Mouse (Mus musculus): ENCODE measurements around the gene Dok3. TPM values are rescaled to one million over a fixed set of nuclear protein-coding genes. Genes with fewer than 3 reads are reported as not detected.

The Dok3 gene
- polyA plus RNA-seq, 1 experiment, result 25.7 TPM

- no peak overlapping the region for H3K27ac ChIP-seq (ENCODE audit: insufficient read depth, low read depth, low read length)
These were observed 26.7 kb downstream of the Dok3 start for GRCm38 (mm10) chr13:55502405-55502804.

GRCm38 (mm10) chr13:55500575-55500974 lies 28.5 kb downstream of the Dok3 start:
- H3K4me3 ChIP-seq (ENCODE audit: low read depth, low read length), result no peak overlapping the region
- peaks cover 2% of the 10 kb centered on the region; the same call in 1 of the 2 replicates for H3K4me1 ChIP-seq (ENCODE audit: control insufficient read depth, insufficient read depth, insufficient read length, low read length)
- H3K36me3 ChIP-seq (ENCODE audit: control insufficient read depth, insufficient read depth, low read length), result peaks cover 8% of the 10 kb centered on the region
- no peaks in the 10 kb centered on the region for H3K27me3 ChIP-seq (ENCODE audit: control insufficient read depth, insufficient read depth, low read length)
- no peak for TF ChIP-seq CTCF (IDR thresholded peaks at IDR 0.05; ENCODE audit: extremely low read depth, insufficient read length, insufficient replicate concordance, low read depth, low read length)
- 73% methylated on average over 10 of the region's 10 CpGs for WGBS
- no peak overlapping the region for H3K27ac ChIP-seq (ENCODE audit: insufficient read depth, low read depth, low read length)

More at GRCm38 (mm10) chr13:55502405-55502804, 26.7 kb downstream of the Dok3 start:
- 73% methylated on average over 8 of the region's 8 CpGs for WGBS
- no peaks in the 10 kb centered on the region for H3K4me1 ChIP-seq (ENCODE audit: control insufficient read depth, insufficient read depth, insufficient read length, low read length)
- H3K36me3 ChIP-seq (ENCODE audit: control insufficient read depth, insufficient read depth, low read length), result peaks cover 12% of the 10 kb centered on the region
- H3K27me3 ChIP-seq (ENCODE audit: control insufficient read depth, insufficient read depth, low read length), result no peaks in the 10 kb centered on the region
- TF ChIP-seq POLR2A (IDR thresholded peaks at IDR 0.05; ENCODE audit: low read depth, low read length) (no peak), CTCF (IDR thresholded peaks at IDR 0.05; ENCODE audit: extremely low read depth, insufficient read length, insufficient replicate concordance, low read depth, low read length) (no peak)
- no peak overlapping the region for H3K4me3 ChIP-seq (ENCODE audit: low read depth, low read length)

GRCm38 (mm10) chr13:55498906-55499305 lies 30.2 kb downstream of the Dok3 start:
- Histone ChIP-seq H3K27me3 (ENCODE audit: control insufficient read depth, insufficient read depth, low read length) (no peaks in the 10 kb centered on the region), H3K27ac (ENCODE audit: insufficient read depth, low read depth, low read length) (no peak overlapping the region), H3K36me3 (ENCODE audit: control insufficient read depth, insufficient read depth, low read length) (peaks cover 3% of the 10 kb centered on the region), H3K4me3 (ENCODE audit: low read depth, low read length) (no peak overlapping the region), H3K4me1 (ENCODE audit: control insufficient read depth, insufficient read depth, insufficient read length, low read length) (peaks cover 2% of the 10 kb centered on the region)
- 67% methylated on average over 11 of the region's 11 CpGs for WGBS
- no peak for TF ChIP-seq POLR2A (IDR thresholded peaks at IDR 0.05; ENCODE audit: low read depth, low read length)
- TF ChIP-seq CTCF (IDR thresholded peaks at IDR 0.05; ENCODE audit: extremely low read depth, insufficient read length, insufficient replicate concordance, low read depth, low read length), result no peak

- Histone ChIP-seq H3K27ac (ENCODE audit: insufficient read depth, low read depth, low read length) (no peak overlapping the region), H3K36me3 (ENCODE audit: control insufficient read depth, insufficient read depth, low read length) (peaks cover 3% of the 10 kb centered on the region), H3K27me3 (ENCODE audit: control insufficient read depth, insufficient read depth, low read length) (no peaks in the 10 kb centered on the region), H3K4me3 (ENCODE audit: low read depth, low read length) (no peak overlapping the region), H3K4me1 (ENCODE audit: control insufficient read depth, insufficient read depth, insufficient read length, low read length) (peaks cover 2% of the 10 kb centered on the region)
- WGBS, result 25% methylated on average over 6 of the region's 6 CpGs
- TF ChIP-seq POLR2A (IDR thresholded peaks at IDR 0.05; ENCODE audit: low read depth, low read length), result no peak
- TF ChIP-seq CTCF (IDR thresholded peaks at IDR 0.05; ENCODE audit: extremely low read depth, insufficient read length, insufficient replicate concordance, low read depth, low read length), result no peak
These were observed 32.4 kb downstream of the Dok3 start for GRCm38 (mm10) chr13:55496661-55497060.

GRCm38 (mm10) chr13:55495702-55496101 lies 33.4 kb downstream of the Dok3 start:
- H3K4me1 ChIP-seq (ENCODE audit: control insufficient read depth, insufficient read depth, insufficient read length, low read length), result peaks cover 2% of the 10 kb centered on the region
- H3K27ac ChIP-seq (ENCODE audit: insufficient read depth, low read depth, low read length), result no peak overlapping the region; the same call in 1 of the 2 replicates
- H3K36me3 ChIP-seq (ENCODE audit: control insufficient read depth, insufficient read depth, low read length), result peaks cover 3% of the 10 kb centered on the region
- no peak for TF ChIP-seq POLR2A (IDR thresholded peaks at IDR 0.05; ENCODE audit: low read depth, low read length)
- TF ChIP-seq CTCF (IDR thresholded peaks at IDR 0.05; ENCODE audit: extremely low read depth, insufficient read length, insufficient replicate concordance, low read depth, low read length), result no peak
- H3K27me3 ChIP-seq (ENCODE audit: control insufficient read depth, insufficient read depth, low read length), result no peaks in the 10 kb centered on the region
- H3K4me3 ChIP-seq (ENCODE audit: low read depth, low read length), result no peak overlapping the region
- 55% methylated on average over 4 of the region's 4 CpGs for WGBS

GRCm38 (mm10) chr13:55494883-55495621 lies 34.0 kb downstream of the Dok3 start:
- peaks cover 2% of the 10 kb centered on the region for H3K4me1 ChIP-seq (ENCODE audit: control insufficient read depth, insufficient read depth, insufficient read length, low read length)
- H3K36me3 ChIP-seq (ENCODE audit: control insufficient read depth, insufficient read depth, low read length), result 0 out of 2 replicates have a peak, but pooled peaks cover 1% of the 10 kb centered on the region
- no peak for TF ChIP-seq POLR2A (IDR thresholded peaks at IDR 0.05; ENCODE audit: low read depth, low read length)
- H3K4me3 ChIP-seq (ENCODE audit: low read depth, low read length), result no peak overlapping the region
- 6% methylated on average over 18 of the region's 18 CpGs for WGBS
- H3K27ac ChIP-seq (ENCODE audit: insufficient read depth, low read depth, low read length), result no peak overlapping the region
- H3K27me3 ChIP-seq (ENCODE audit: control insufficient read depth, insufficient read depth, low read length), result no peaks in the 10 kb centered on the region

- no peak overlapping the region for H3K27ac ChIP-seq (ENCODE audit: insufficient read depth, low read depth, low read length)
- TF ChIP-seq CTCF (IDR thresholded peaks at IDR 0.05; ENCODE audit: extremely low read depth, insufficient read length, insufficient replicate concordance, low read depth, low read length) (no peak), POLR2A (IDR thresholded peaks at IDR 0.05; ENCODE audit: low read depth, low read length) (no peak)
- 0 out of 2 replicates have a peak, but pooled peaks cover 1% of the 10 kb centered on the region for H3K36me3 ChIP-seq (ENCODE audit: control insufficient read depth, insufficient read depth, low read length)
- WGBS, result 32% methylated on average over 2 of the region's 2 CpGs
- H3K27me3 ChIP-seq (ENCODE audit: control insufficient read depth, insufficient read depth, low read length), result peaks cover 1% of the 10 kb centered on the region; the same call in 1 of the 2 replicates
- H3K4me3 ChIP-seq (ENCODE audit: low read depth, low read length), result no peak overlapping the region
- H3K4me1 ChIP-seq (ENCODE audit: control insufficient read depth, insufficient read depth, insufficient read length, low read length), result peaks cover 2% of the 10 kb centered on the region
These were observed 34.8 kb downstream of the Dok3 start for GRCm38 (mm10) chr13:55494257-55494656.
